Mouse (Mus musculus) ES-E14 (cell line): Measurements from ENCODE around the gene Hephl1. TPM values are rescaled to one million over a fixed set of nuclear protein-coding genes. Genes with fewer than 3 reads are reported as not detected.

Source experiments
- DNase-seq: peaks from one replicate; pipeline ENCODE4 v3.0.0-alpha.2; 2013; ENCODE audit warnings: low read depth, low spot score
- H3K27ac ChIP-seq: 2 replicates; pipeline ENCODE4 v1.5.1; 2012; ENCODE audit warnings: low read depth, mild to moderate bottlenecking, low read length, moderate library complexity, mixed read lengths; ENCODE audit not compliant: poor library complexity, insufficient read depth, severe bottlenecking
- H3K36me3 ChIP-seq: 2 replicates; pipeline ENCODE4 v1.6.1; 2012; ENCODE audit warnings: mild to moderate bottlenecking, low read length, moderate library complexity, mixed read lengths; ENCODE audit not compliant: control insufficient read depth, poor library complexity, insufficient read depth, severe bottlenecking
- H3K4me1 ChIP-seq, 2 experiments: fragments of 150-350 bp in 1 of 2; sonication (generic) in 1 of 2; 2 replicates each; pipeline ENCODE4 v1.6.1; 2012; ENCODE audit warnings: low read length in 2 of 2, mild to moderate bottlenecking in 1 of 2, mixed read lengths in 1 of 2; ENCODE audit not compliant: control insufficient read depth in 2 of 2, insufficient read depth in 2 of 2, poor library complexity in 1 of 2
- H3K4me3 ChIP-seq, 2 experiments: fragments of 150-350 bp in 1 of 2; sonication (generic) in 1 of 2; 2 replicates each; pipeline ENCODE4 v1.5.1; 2012; ENCODE audit warnings: low read length in 2 of 2, low read depth in 1 of 2, mild to moderate bottlenecking in 1 of 2, mixed read lengths in 1 of 2; ENCODE audit not compliant: insufficient read depth in 1 of 2, poor library complexity in 1 of 2, severe bottlenecking in 1 of 2
- H3K9ac ChIP-seq: 2 replicates; pipeline ENCODE4 v1.6.1; 2012; ENCODE audit warnings: low read depth, mild to moderate bottlenecking, low read length, mixed read lengths; ENCODE audit not compliant: poor library complexity, insufficient read depth, severe bottlenecking
- H3K9me3 ChIP-seq: fragments of 150-350 bp; sonication (generic); 2 replicates; pipeline ENCODE4 v1.6.1; 2012; ENCODE audit warnings: low read depth, mild to moderate bottlenecking, low read length; ENCODE audit not compliant: control insufficient read depth, insufficient read depth
- CHD2 ChIP-seq: IDR thresholded peaks from 2 replicates; pipeline ENCODE4 v1.6.1; 2014; ENCODE audit warnings: mild to moderate bottlenecking, low read depth, low read length, inconsistent platforms
- HCFC1 ChIP-seq: IDR thresholded peaks from 2 replicates; pipeline ENCODE4 v1.6.1; 2012; ENCODE audit warnings: low read length, inconsistent platforms, borderline replicate concordance; ENCODE audit not compliant: insufficient read depth
- MAFK ChIP-seq: IDR thresholded peaks from 2 replicates; pipeline ENCODE4 v1.6.1; 2014; ENCODE audit warnings: mild to moderate bottlenecking, low read depth, low read length, inconsistent platforms; ENCODE audit not compliant: insufficient read depth
- ZC3H11A ChIP-seq: IDR thresholded peaks from 2 replicates; pipeline ENCODE4 v1.6.1; 2012; ENCODE audit warnings: low read depth, mild to moderate bottlenecking, inconsistent platforms, low read length, borderline replicate concordance
- ZNF384 ChIP-seq: IDR thresholded peaks from 2 replicates; pipeline ENCODE4 v1.6.1; 2012; ENCODE audit warnings: low read depth, low read length, inconsistent platforms
- in situ Hi-C, 2 experiments: fragments of 600-800 bp; cut with MboI; formaldehyde crosslinking; loops; one replicate each; pipeline ENCODE4 v1.15.1; 2025; ENCODE audit warnings: low sequenced_read_pairs in 2 of 2, inconsistent platforms in 1 of 2; ENCODE audit not compliant: unreplicated experiment in 2 of 2
- total RNA-seq: library from RNA; depleted of rRNA; stranded (reverse); fragments of 300-350 nt; gene quantifications from 2 replicates; pipeline ENCODE4 v1.2.3, GENCODE M21; 2012

The Hephl1 gene
- total RNA-seq, 1 experiment, result 0.09 TPM

- TF ChIP-seq CHD2 (no peak), ZC3H11A (no peak), MAFK (no peak), ZNF384 (no peak), HCFC1 (no peak)
- Histone ChIP-seq H3K4me1 (no peaks in the 10 kb centered on the region), H3K9me3 (no peaks in the 10 kb centered on the region), H3K9ac (no peak overlapping the region), H3K27ac (no peak overlapping the region), H3K36me3 (no peaks in the 10 kb centered on the region), H3K4me3 (no peak overlapping the region)
- in situ Hi-C loops, result no loop called here
- DNase-seq, result no peak
These were observed 14.7 kb downstream of the Hephl1 start for GRCm38 (mm10) chr9:15097172-15097571.

GRCm38 (mm10) chr9:15096161-15096560 lies 15.7 kb downstream of the Hephl1 start:
- no peak overlapping the region for H3K4me3 ChIP-seq
- TF ChIP-seq ZC3H11A, result no peak
- TF ChIP-seq CHD2, result no peak
- TF ChIP-seq MAFK, result no peak
- no peak for TF ChIP-seq HCFC1
- H3K27ac ChIP-seq, result no peak overlapping the region
- in situ Hi-C loops, result no loop called here
- no peaks in the 10 kb centered on the region for H3K4me1 ChIP-seq
- no peak for DNase-seq
- H3K36me3 ChIP-seq, result no peaks in the 10 kb centered on the region
- H3K9ac ChIP-seq, result no peak overlapping the region
- no peaks in the 10 kb centered on the region for H3K9me3 ChIP-seq

- H3K4me3 ChIP-seq, result no peak overlapping the region
- H3K27ac ChIP-seq, result no peak overlapping the region
- no peak overlapping the region for H3K9ac ChIP-seq
- no peaks in the 10 kb centered on the region for H3K4me1 ChIP-seq
- TF ChIP-seq MAFK, result no peak
- no peak for TF ChIP-seq HCFC1
- H3K36me3 ChIP-seq, result no peaks in the 10 kb centered on the region
- in situ Hi-C loops, result no loop called here
- H3K9me3 ChIP-seq, result no peaks in the 10 kb centered on the region
- no peak for DNase-seq
These were observed 16.7 kb downstream of the Hephl1 start for GRCm38 (mm10) chr9:15095206-15095605.

GRCm38 (mm10) chr9:15068686-15069295 lies 43.1 kb downstream of the Hephl1 start:
- Histone ChIP-seq H3K9ac (no peak overlapping the region), H3K9me3 (no peaks in the 10 kb centered on the region), H3K4me3 (no peak overlapping the region), H3K36me3 (no peaks in the 10 kb centered on the region), H3K4me1 (peaks cover 0 to 5% of the 10 kb centered on the region in 2 experiments; a peak in 2 of 4 replicates), H3K27ac (no peak overlapping the region)
- no peak for DNase-seq
- in situ Hi-C loops, result no loop called here
- TF ChIP-seq ZC3H11A, result no peak

- no peaks in the 10 kb centered on the region for H3K9me3 ChIP-seq
- H3K36me3 ChIP-seq, result no peaks in the 10 kb centered on the region
- no peak overlapping the region for H3K27ac ChIP-seq
- H3K9ac ChIP-seq, result no peak overlapping the region
- DNase-seq, result no peak
- TF ChIP-seq ZC3H11A, result no peak
- no peak for TF ChIP-seq MAFK
- no peak for TF ChIP-seq ZNF384
- TF ChIP-seq HCFC1, result no peak
- no peak for TF ChIP-seq CHD2
- H3K4me1 ChIP-seq, result peaks cover 0 to 5% of the 10 kb centered on the region in 2 experiments; a peak in 2 of 4 replicates
- H3K4me3 ChIP-seq, result no peak overlapping the region
- in situ Hi-C loops, result no loop called here
These were observed 43.8 kb downstream of the Hephl1 start for GRCm38 (mm10) chr9:15067995-15068685.
